ENCODE assay signal across 8 mouse cellular contexts in the genomic region with DNA sequence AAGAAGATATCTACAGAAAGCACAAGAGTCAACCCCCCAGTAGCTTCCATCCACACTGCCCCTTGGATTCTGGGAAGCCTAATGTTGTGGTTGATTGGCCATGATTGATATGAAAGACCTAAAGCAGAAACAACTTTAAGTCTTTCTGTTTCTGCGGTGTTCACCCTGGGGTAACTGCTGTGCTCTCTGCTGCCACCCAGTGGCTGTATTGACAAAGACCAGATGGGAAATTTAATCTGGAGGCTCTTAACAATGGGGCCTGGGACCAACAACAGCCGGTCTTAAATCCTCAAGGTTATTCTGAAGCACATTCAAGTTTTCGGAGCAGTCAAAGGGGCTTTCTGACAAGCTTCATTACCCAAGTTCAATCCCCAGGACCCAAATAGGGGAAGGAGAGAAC. TPM values are rescaled to one million over a fixed set of nuclear protein-coding genes. Genes with fewer than 3 reads are reported as not detected.
DNase-seq lines count a peak whose midpoint lies in the region; ATAC-seq lines count a peak whose summit lies in the region.
"Had no signal": no experiment of that assay in that cellular context is flagged by ENCODE, and none has a peak within 500 bp of the region (broad histone marks: within the 10 kb centered on the region; RNA-seq: fewer than 3 reads in every experiment).

No protein-coding gene starts in this region.

- no peaks in the 10 kb centered on the region for H3K9me3 ChIP-seq in embryonic facial prominence, embryonic 11.5 days (replicated peaks; ENCODE audit: control insufficient read depth, low read length)
- H3K9me3 ChIP-seq in heart, embryonic 16.5 days (replicated peaks; ENCODE audit: control insufficient read depth, low read length): no peaks in the 10 kb centered on the region
- H3K9me3 ChIP-seq: lung, embryonic 15.5 days had no signal

- H3K9ac ChIP-seq in embryonic facial prominence, embryonic 11.5 days (replicated peaks; ENCODE audit: low read length): no peak overlapping the region
- H3K9ac ChIP-seq in heart, embryonic 16.5 days (ENCODE audit: low read length): no peak overlapping the region
- H3K9ac ChIP-seq: lung, embryonic 15.5 days had no signal

- WGBS in embryonic facial prominence, embryonic 11.5 days: 22% methylated on average over 3 of the region's 3 CpGs
- WGBS in heart, embryonic 16.5 days: 6% methylated on average over 3 of the region's 3 CpGs

- H3K36me3 ChIP-seq in embryonic facial prominence, embryonic 11.5 days (replicated peaks; ENCODE audit: control insufficient read depth, insufficient read depth, low read depth, low read length): no peaks in the 10 kb centered on the region
- H3K36me3 ChIP-seq in heart, embryonic 16.5 days (ENCODE audit: control insufficient read depth, insufficient read depth): no peaks in the 10 kb centered on the region
- H3K36me3 ChIP-seq: lung, embryonic 15.5 days had no signal

- H3K4me2 ChIP-seq in embryonic facial prominence, embryonic 11.5 days (ENCODE audit: low read depth, low read length): no peak overlapping the region
- H3K4me2 ChIP-seq in heart, embryonic 16.5 days (ENCODE audit: low read depth, low read length): no peak overlapping the region
- H3K4me2 ChIP-seq: lung, embryonic 15.5 days had no signal

- no peaks in the 10 kb centered on the region for H3K27me3 ChIP-seq in embryonic facial prominence, embryonic 11.5 days (ENCODE audit: control insufficient read depth, insufficient read depth, low read length)
- no peaks in the 10 kb centered on the region for H3K27me3 ChIP-seq in heart, embryonic 16.5 days (ENCODE audit: control insufficient read depth, insufficient read depth, low read length)
- H3K27me3 ChIP-seq: lung, embryonic 15.5 days had no signal

- no peaks in the 10 kb centered on the region for H3K4me1 ChIP-seq in embryonic facial prominence, embryonic 11.5 days (ENCODE audit: control insufficient read depth, insufficient read depth, low read length)
- H3K4me1 ChIP-seq in heart, embryonic 16.5 days (ENCODE audit: control insufficient read depth, insufficient read depth, low read length): peaks cover 22% of the 10 kb centered on the region

- no peak overlapping the region for H3K4me3 ChIP-seq in embryonic facial prominence, embryonic 11.5 days (ENCODE audit: low read depth, low read length)
- no peak overlapping the region for H3K4me3 ChIP-seq in heart, embryonic 16.5 days (ENCODE audit: low read length)
- H3K4me3 ChIP-seq: lung, embryonic 15.5 days had no signal

- DNase-seq in ES-CJ7 (ENCODE audit: low read depth, low spot score): peak; percentile 81
- DNase-seq in adrenal gland, postnatal 14 days: peak; percentile 88
- DNase-seq in embryonic facial prominence, embryonic 11.5 days (ENCODE audit: low spot score): peak; percentile 86
- peak; percentile 81 to 88 for DNase-seq in layer of hippocampus, postnatal 10 days (ENCODE audit: low spot score in 2 of 2)
- DNase-seq in lung, postnatal 4 days: peak; percentile 70 to 85
- peak; percentile 28 to 77 for DNase-seq in spleen, adult 18-20 months

- H3K27ac ChIP-seq in embryonic facial prominence, embryonic 11.5 days (replicated peaks; ENCODE audit: low read depth, low read length): no peak overlapping the region
- no peak overlapping the region for H3K27ac ChIP-seq in heart, embryonic 16.5 days (ENCODE audit: low read length)
- H3K27ac ChIP-seq: lung, embryonic 15.5 days had no signal

- no peak for ATAC-seq in embryonic facial prominence, embryonic 11.5 days (replicated peaks; ENCODE audit: insufficient number of reproducible peaks, low FRiP score, low TSS enrichment, low read depth)
- ATAC-seq in heart, embryonic 16.5 days (replicated peaks; ENCODE audit: extremely low read depth, insufficient read depth, low FRiP score): 0 out of 2 replicates have a peak, but pooled peaks have one; percentile 40

RNA-seq across cellular contexts. Expression of gene Myzap, which starts 24.0 kb away (rescaled TPM):
- total RNA-seq in adrenal gland, postnatal 14 days (2021): 9.4 and 15.2 TPM in 2 replicates
- polyA plus RNA-seq in embryonic facial prominence, embryonic 11.5 days (2014; fragmentation: Nextera tagmentation; extraction: Ambion mirVana): 7.0 and 8.5 TPM in 2 replicates
- polyA plus RNA-seq in heart, embryonic 16.5 days (2015; fragmentation: Nextera tagmentation; extraction: Ambion mirVana): 168 and 183 TPM in 2 replicates
- 1 to 10 TPM; 1.3 to 2.1 TPM for total RNA-seq in layer of hippocampus, postnatal 10 days (2021)
